Mouse (Mus musculus) mouse trophoblast stem cell (cell line): ENCODE results near the gene H2-DMa.

Experiments used
- in situ Hi-C, 2 experiments: fragments of 300-500 bp; cut with MseI, MboI; formaldehyde crosslinking; loops; 2 replicates in 1 of 2; 3 replicates in 1 of 2; pipeline ENCODE4 v1.15.1; 2025

H2-DMa gene

GRCm38 (mm10) chr17:34119249-34120179 lies at the start of gene H2-DMa:
Gene H2-DMa, plus strand, starts transcription at chr17:34119541.
- in situ Hi-C loops, result no loop called here

GRCm38 (mm10) chr17:34072091-34072490 lies 47.2 kb upstream of the H2-DMa start:
- in situ Hi-C loops, result loop anchor here (10.0 kb wide), 2 partner anchors 93 to 163 kb away; partner anchors contain the start of gene H2-Ob (in 1 of the 2)

GRCm38 (mm10) chr17:34075271-34075670 lies 44.1 kb upstream of the H2-DMa start:
- in situ Hi-C loops, result loop anchor here (10.0 kb wide), 2 partner anchors 90 to 160 kb away; partner anchors contain the start of gene H2-Ob (in 1 of the 2)

GRCm38 (mm10) chr17:34077549-34077948 lies 41.8 kb upstream of the H2-DMa start:
- in situ Hi-C loops, result loop anchor here (10.0 kb wide), 2 partner anchors 87 to 157 kb away; partner anchors contain the start of gene H2-Ob (in 1 of the 2)

- in situ Hi-C loops, result loop anchor here (10.0 kb wide), 2 partner anchors 87 to 157 kb away; partner anchors contain the start of gene H2-Ob (in 1 of the 2)
Observed at GRCm38 (mm10) chr17:34078148-34078547, 41.2 kb upstream of the H2-DMa start.

GRCm38 (mm10) chr17:34079002-34079401 lies 40.3 kb upstream of the H2-DMa start:
- in situ Hi-C loops, result loop anchor here (10.0 kb wide), 2 partner anchors 86 to 156 kb away; partner anchors contain the start of gene H2-Ob (in 1 of the 2)

- in situ Hi-C loops, result loop anchor here (10.0 kb wide), 2 partner anchors 85 to 155 kb away; partner anchors contain the start of gene H2-Ob (in 1 of the 2)
Observed at GRCm38 (mm10) chr17:34079621-34080020, 39.7 kb upstream of the H2-DMa start.

- in situ Hi-C loops, result no loop called here
Observed at GRCm38 (mm10) chr17:34083104-34083503, 36.2 kb upstream of the H2-DMa start.

- in situ Hi-C loops, result no loop called here
Observed at GRCm38 (mm10) chr17:34087386-34087785, 32.0 kb upstream of the H2-DMa start.

GRCm38 (mm10) chr17:34088124-34088523 lies 31.2 kb upstream of the H2-DMa start:
- in situ Hi-C loops, result no loop called here

- in situ Hi-C loops, result no loop called here
Observed at GRCm38 (mm10) chr17:34090923-34091322, 28.4 kb upstream of the H2-DMa start.

- in situ Hi-C loops, result no loop called here
Observed at GRCm38 (mm10) chr17:34092197-34092875, 27.0 kb upstream of the H2-DMa start, which contains the start of gene H2-Oa. Gene H2-Oa, plus strand, starts transcription at chr17:34092340.

- in situ Hi-C loops, result no loop called here
Observed at GRCm38 (mm10) chr17:34093199-34093874, 26.0 kb upstream of the H2-DMa start.

- in situ Hi-C loops, result no loop called here
Observed at GRCm38 (mm10) chr17:34094283-34095035, 24.9 kb upstream of the H2-DMa start.

- in situ Hi-C loops, result no loop called here
Observed at GRCm38 (mm10) chr17:34096497-34097010, 22.8 kb upstream of the H2-DMa start.

GRCm38 (mm10) chr17:34097272-34097671 lies 22.1 kb upstream of the H2-DMa start:
- in situ Hi-C loops, result no loop called here

- in situ Hi-C loops, result no loop called here
Observed at GRCm38 (mm10) chr17:34098709-34099479, 20.4 kb upstream of the H2-DMa start.

GRCm38 (mm10) chr17:34099531-34099930 lies 19.8 kb upstream of the H2-DMa start:
- in situ Hi-C loops, result no loop called here

GRCm38 (mm10) chr17:34101185-34101584 lies 18.2 kb upstream of the H2-DMa start:
- in situ Hi-C loops, result no loop called here

GRCm38 (mm10) chr17:34101604-34102032 lies 17.7 kb upstream of the H2-DMa start:
- in situ Hi-C loops, result no loop called here
